Mouse (Mus musculus): ENCODE data around the gene Dnah7b. TPM values are rescaled to one million over a fixed set of nuclear protein-coding genes. Genes with fewer than 3 reads are reported as not detected.
"Not testable (repeated sequence)": the region's sequence is repeated elsewhere in the genome, so short reads cannot be mapped to it uniquely, and the experiment has no call there.

Gene Dnah7b
- polyA plus RNA-seq, 1 experiment: 13.0 TPM

DNA sequence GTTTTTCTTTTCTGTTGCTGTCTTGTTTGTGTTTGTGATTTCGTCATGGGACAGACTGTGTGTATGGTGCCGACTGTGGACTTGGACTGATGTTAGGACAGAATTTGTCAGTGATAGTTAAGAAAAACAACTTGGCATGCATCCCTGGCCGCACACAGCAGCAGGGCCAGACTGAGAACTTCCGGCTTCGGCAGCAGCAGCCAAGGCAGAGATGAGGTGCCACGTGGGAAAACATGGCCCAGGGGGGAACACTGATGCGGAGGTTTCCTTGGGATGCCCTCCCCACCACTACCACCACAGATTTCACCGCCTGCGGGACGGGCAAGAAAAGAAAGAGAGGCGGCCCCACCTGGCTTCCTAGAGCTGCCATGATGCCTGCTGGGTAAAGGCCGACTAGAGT lies 205.8 kb downstream of the Dnah7b start:
- no peak for DNase-seq
- TF ChIP-seq CTCF (IDR thresholded peaks at IDR 0.05; ENCODE audit: borderline replicate concordance, insufficient read depth, low read depth, low read length) (no peak), POLR2A (IDR thresholded peaks at IDR 0.05; ENCODE audit: borderline replicate concordance, insufficient read depth, low read length) (no peak)
- no peak overlapping the region for H3K27ac ChIP-seq (ENCODE audit: insufficient read depth, low read length)
- WGBS: 72% methylated on average over 10 of the region's 12 CpGs
- no peak overlapping the region for H3K4me3 ChIP-seq (replicated peaks; ENCODE audit: insufficient read depth, low read depth, low read length)
- H3K4me1 ChIP-seq (ENCODE audit: control insufficient read depth, insufficient read depth, low read length): no peaks in the 10 kb centered on the region
- H3K27me3 ChIP-seq (ENCODE audit: control insufficient read depth, insufficient read depth, low read length): no peaks in the 10 kb centered on the region

DNA sequence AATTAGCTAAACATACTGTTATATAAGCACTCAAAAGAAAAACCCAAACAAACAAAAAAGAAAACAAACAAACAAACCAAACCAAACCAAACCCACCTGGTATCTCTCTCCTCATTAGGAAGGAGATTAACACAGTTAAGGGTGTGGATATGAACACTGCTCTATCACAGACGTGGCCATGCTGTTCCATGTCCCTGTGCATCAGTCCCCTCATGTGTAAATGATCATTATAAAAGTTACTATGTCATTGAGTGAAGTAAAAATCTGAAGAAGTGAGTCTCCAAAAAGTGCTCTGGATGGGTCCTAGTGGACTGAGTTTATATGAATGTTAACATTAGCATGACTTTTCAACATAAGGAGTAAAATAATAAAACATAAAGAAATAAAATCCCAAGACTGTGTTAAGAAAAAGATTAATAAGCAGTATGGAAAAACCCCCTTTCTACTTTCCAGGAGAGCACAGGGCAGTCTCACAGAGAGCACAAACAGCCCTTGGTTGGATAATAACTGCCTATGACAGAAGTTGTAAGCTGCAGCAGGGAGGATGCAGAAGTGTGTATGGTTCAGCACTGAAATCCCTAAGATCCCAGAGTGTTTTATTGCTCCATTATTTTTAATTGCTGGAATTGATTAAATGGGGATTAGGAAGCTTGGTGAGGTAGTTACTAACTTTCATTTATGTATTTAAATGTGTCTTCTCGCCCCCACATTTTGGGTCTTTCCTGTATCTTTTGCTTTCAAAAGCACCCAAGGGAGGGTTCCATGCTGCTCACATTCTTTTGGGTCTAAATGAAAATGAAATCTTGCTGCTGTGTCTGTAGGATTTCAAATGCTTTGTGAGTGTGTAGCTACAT lies 212.2 kb downstream of the Dnah7b start:
- not testable (repeated sequence) for H3K27me3 ChIP-seq (ENCODE audit: control insufficient read depth, insufficient read depth, low read length); H3K27ac ChIP-seq (ENCODE audit: insufficient read depth, low read length); DNase-seq; H3K4me1 ChIP-seq (ENCODE audit: control insufficient read depth, insufficient read depth, low read length); H3K4me3 ChIP-seq (replicated peaks; ENCODE audit: insufficient read depth, low read depth, low read length)
- 67% methylated on average over 2 of the region's 2 CpGs for WGBS

DNA sequence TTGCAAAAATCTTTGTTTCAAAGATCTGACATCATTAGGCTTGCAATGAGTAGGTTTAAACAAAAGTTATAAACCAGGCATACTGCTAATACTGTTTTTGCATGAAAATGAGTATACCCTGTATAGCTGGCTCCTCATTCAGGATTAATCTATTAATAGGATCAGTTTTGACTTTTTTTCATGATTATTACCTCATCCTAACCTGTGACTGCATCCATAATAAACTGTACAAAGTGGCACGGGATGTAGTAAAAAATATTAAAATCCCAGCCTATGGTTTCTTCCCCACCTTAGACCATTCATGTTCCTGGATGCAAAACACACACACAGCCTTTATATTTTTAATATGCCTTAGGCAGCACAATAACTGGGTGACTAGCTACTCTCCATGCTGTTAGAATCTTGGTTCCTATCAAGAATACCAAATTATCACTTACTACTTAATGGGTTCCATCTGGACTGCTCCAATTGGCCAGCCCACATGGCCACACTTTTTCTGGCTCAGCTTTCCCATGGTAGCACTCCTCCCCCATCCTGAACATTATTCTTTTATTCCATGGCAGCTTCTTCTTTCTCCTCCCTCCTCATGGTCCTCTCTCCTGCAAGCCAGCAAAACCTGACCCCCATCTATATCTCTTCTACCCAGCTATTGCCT lies 212.9 kb downstream of the Dnah7b start:
- not testable (repeated sequence) for H3K27me3 ChIP-seq (ENCODE audit: control insufficient read depth, insufficient read depth, low read length); DNase-seq; H3K4me3 ChIP-seq (replicated peaks; ENCODE audit: insufficient read depth, low read depth, low read length); H3K27ac ChIP-seq (ENCODE audit: insufficient read depth, low read length); H3K4me1 ChIP-seq (ENCODE audit: control insufficient read depth, insufficient read depth, low read length)
- WGBS: 87% methylated on average over 1 of the region's 1 CpGs

DNA sequence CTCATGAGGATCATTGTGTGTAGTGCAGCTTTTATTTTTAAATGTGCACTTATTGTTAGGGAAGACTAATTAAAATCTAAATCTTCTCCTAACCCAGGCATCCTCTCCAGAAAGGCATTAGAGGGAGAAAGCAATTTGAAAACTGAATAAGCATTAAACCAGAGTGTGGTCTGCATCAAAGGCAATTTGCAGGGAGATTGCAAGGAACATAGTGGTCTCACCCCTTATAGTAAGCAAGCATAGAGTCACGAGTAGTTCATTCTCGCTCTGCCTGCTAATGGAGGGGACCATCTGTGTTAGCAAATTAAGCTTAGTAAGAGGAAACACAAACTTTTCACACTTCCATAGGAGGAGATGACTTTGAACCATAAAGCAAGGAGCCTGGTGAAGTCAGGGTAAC lies 228.3 kb downstream of the Dnah7b start:
- not testable (repeated sequence) for H3K27ac ChIP-seq (ENCODE audit: insufficient read depth, low read length); H3K4me1 ChIP-seq (ENCODE audit: control insufficient read depth, insufficient read depth, low read length); H3K4me3 ChIP-seq (replicated peaks; ENCODE audit: insufficient read depth, low read depth, low read length); DNase-seq; H3K27me3 ChIP-seq (ENCODE audit: control insufficient read depth, insufficient read depth, low read length)
- 93% methylated on average over 2 of the region's 2 CpGs for WGBS

DNA sequence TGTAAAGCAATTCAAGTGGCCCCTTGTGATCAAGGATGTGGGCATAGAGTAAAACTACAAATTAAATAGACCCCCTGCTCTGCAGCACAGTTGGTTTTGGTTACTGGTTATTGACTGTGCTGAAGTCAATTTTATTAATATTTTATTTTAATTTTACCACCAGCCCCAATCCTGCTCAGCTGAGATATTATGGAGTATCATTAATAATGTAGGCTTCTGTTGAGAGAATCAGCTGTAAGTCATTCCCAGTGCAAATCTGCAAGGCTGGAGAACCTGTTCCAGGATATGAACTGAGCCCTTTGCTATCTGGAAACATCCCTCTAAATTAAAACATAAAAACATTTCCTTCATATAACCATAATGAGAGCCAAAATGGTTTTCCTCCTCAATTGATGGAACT lies 259.8 kb downstream of the Dnah7b start:
- H3K4me3 ChIP-seq (replicated peaks; ENCODE audit: insufficient read depth, low read depth, low read length); DNase-seq; H3K4me1 ChIP-seq (ENCODE audit: control insufficient read depth, insufficient read depth, low read length); H3K27ac ChIP-seq (ENCODE audit: insufficient read depth, low read length); H3K27me3 ChIP-seq (ENCODE audit: control insufficient read depth, insufficient read depth, low read length): not testable (repeated sequence)

DNA sequence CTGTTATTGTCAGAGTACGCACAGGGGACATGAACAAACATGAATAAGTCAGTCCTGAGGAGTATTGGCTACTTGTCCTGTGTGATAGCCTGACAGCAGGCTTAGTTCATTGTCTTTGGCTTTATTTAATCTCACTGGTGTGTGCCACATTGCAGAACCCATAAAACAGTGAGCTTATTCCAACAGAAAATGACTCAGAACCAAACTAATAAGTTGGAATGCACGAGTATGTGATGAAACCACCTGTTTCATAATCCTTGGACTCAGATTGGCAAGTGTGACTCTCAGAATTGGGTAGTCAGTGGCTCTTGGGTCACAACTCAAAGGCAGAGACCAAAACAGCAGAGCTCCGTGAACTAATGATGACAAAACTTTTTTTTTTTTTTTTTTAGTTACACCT lies 279.2 kb downstream of the Dnah7b start:
- H3K27me3 ChIP-seq (ENCODE audit: control insufficient read depth, insufficient read depth, low read length); H3K4me1 ChIP-seq (ENCODE audit: control insufficient read depth, insufficient read depth, low read length); DNase-seq; H3K27ac ChIP-seq (ENCODE audit: insufficient read depth, low read length); H3K4me3 ChIP-seq (replicated peaks; ENCODE audit: insufficient read depth, low read depth, low read length): not testable (repeated sequence)
- WGBS: 84% methylated on average over 3 of the region's 3 CpGs

DNA sequence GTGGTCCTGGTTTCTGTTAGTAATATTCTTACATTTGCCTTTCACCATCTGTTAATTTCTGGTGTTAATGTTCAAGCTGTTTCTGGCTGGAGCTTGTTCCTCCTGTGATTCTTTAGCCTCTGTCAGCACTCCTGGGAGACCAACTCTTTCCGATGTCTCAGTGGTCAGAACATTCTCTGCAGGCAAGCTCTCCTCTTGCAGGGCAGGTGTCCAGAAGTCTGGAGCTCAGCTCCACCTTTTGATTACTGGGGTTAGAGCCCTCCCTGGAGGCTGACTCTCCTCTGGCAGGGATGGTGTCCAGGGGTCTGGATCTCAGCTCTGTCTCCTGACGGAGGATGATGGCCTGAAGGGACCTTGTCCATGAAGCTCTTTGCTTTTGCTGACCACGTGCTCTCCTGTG lies 314.5 kb downstream of the Dnah7b start:
- H3K4me1 ChIP-seq (ENCODE audit: control insufficient read depth, insufficient read depth, low read length); H3K4me3 ChIP-seq (replicated peaks; ENCODE audit: insufficient read depth, low read depth, low read length); H3K27me3 ChIP-seq (ENCODE audit: control insufficient read depth, insufficient read depth, low read length); H3K27ac ChIP-seq (ENCODE audit: insufficient read depth, low read length); DNase-seq: not testable (repeated sequence)
- WGBS: 81% methylated on average over 3 of the region's 3 CpGs

DNA sequence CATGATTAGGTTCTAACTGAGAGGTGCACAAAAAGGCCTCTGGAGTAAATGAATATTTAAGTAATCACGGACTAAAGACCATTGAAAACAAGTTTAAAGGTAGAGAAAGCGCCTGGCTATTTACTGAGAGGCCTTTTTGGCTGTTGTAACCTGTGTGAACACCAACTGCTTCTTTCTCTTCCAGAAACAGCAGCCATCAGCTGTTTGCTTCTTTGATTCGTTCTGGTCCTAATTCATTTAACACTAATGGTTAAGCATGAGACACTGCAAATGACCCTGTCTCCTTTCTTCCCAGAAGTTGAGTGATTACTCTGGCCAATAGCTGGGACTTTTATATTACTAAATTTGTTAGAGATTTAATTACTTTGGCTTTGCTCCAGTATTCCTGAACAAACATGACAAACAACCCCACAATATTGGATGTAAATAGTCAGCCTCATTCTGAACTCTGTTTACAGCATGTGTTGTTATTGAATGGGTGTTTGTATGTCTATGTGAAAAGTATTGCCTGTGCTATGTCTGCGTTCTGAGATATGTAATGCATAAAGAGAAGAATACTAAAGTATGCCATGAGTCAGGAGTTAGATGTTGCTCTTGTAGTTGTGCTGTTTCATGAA lies 328.7 kb downstream of the Dnah7b start:
- H3K4me3 ChIP-seq (replicated peaks; ENCODE audit: insufficient read depth, low read depth, low read length); H3K27ac ChIP-seq (ENCODE audit: insufficient read depth, low read length); H3K27me3 ChIP-seq (ENCODE audit: control insufficient read depth, insufficient read depth, low read length); DNase-seq; H3K4me1 ChIP-seq (ENCODE audit: control insufficient read depth, insufficient read depth, low read length): not testable (repeated sequence)
- whole genome bisulfite sequencing: 50% methylated on average over 3 of the region's 4 CpGs

All from cerebellum, adult 2 months (tissue).